Mouse (Mus musculus) thymus, adult 2 months (tissue): ENCODE results near the gene Josd1. TPM values are rescaled to one million over a fixed set of nuclear protein-coding genes. Genes with fewer than 3 reads are reported as not detected.

Source experiments
- DNase-seq: peaks from one replicate; pipeline ENCODE4 v3.0.0; 2021
- H3K27ac ChIP-seq: fragments of 200-500 bp; 2 replicates; pipeline ENCODE4 v1.5.1; 2012; ENCODE audit warnings: low read length, control low read depth; ENCODE audit not compliant: control insufficient read depth, insufficient read depth
- H3K27me3 ChIP-seq: fragments of 200-500 bp; 2 replicates; pipeline ENCODE4 v1.6.1; 2012; ENCODE audit warnings: mild to moderate bottlenecking, low read length, moderate library complexity, mixed read lengths; ENCODE audit not compliant: control insufficient read depth, insufficient read depth
- H3K36me3 ChIP-seq: fragments of 200-500 bp; 2 replicates; pipeline ENCODE4 v1.6.1; 2012; ENCODE audit warnings: mild to moderate bottlenecking, low read length, moderate library complexity; ENCODE audit not compliant: control insufficient read depth, insufficient read depth
- H3K4me1 ChIP-seq: fragments of 200-500 bp; replicated peaks from 2 replicates; pipeline ENCODE4 v1.6.1; 2012; ENCODE audit warnings: low read length; ENCODE audit not compliant: control insufficient read depth, insufficient read depth
- H3K4me3 ChIP-seq: fragments of 200-500 bp; 2 replicates; pipeline ENCODE4 v1.5.1; 2012; ENCODE audit warnings: mild to moderate bottlenecking, low read length, control low read depth, moderate library complexity; ENCODE audit not compliant: control insufficient read depth, insufficient read depth
- CTCF ChIP-seq: fragments of 200-500 bp; IDR thresholded peaks from 2 replicates; pipeline ENCODE4 v1.5.1; 2012; ENCODE audit warnings: mild to moderate bottlenecking, control low read depth, low read length, moderate library complexity, borderline replicate concordance; ENCODE audit not compliant: control insufficient read depth, poor library complexity, insufficient read depth; ENCODE audit errors: extremely low read depth
- POLR2A ChIP-seq: fragments of 200-500 bp; IDR thresholded peaks from 2 replicates; pipeline ENCODE4 v1.6.1; 2012; ENCODE audit warnings: mild to moderate bottlenecking, low read length, control low read depth, moderate library complexity; ENCODE audit not compliant: control insufficient read depth, poor library complexity, insufficient read depth; ENCODE audit errors: extremely low read depth
- WGBS: fragments of 180-500 bp; shearing (Covaris S2); methylation state at CpG from one replicate; pipeline ENCODE4 v1.1.7; 2018; 5-methylcytosine and 5-hydroxymethylcytosine counted together
- polyA plus RNA-seq: library from polyadenylated mRNA; depleted of rRNA; stranded (reverse); fragments of >200 nt; gene quantifications from 2 replicates; pipeline ENCODE4 v1.2.3, GENCODE M21; 2012; rRNA removed

Josd1 gene
- polyA plus RNA-seq, 1 experiment, result 23.8 TPM

GRCm38 (mm10) chr15:79641135-79641817 is 46.4 kb downstream of the Josd1 start:
- Histone ChIP-seq H3K27me3 (no peaks in the 10 kb centered on the region), H3K27ac (no peak overlapping the region), H3K36me3 (no peaks in the 10 kb centered on the region), H3K4me3 (no peak overlapping the region), H3K4me1 (no peaks in the 10 kb centered on the region)
- no peak for DNase-seq
- TF ChIP-seq CTCF (no peak), POLR2A (no peak)
- WGBS, result 57% methylated on average over 12 of the region's 12 CpGs

GRCm38 (mm10) chr15:79630471-79630870 is 57.2 kb downstream of the Josd1 start:
- H3K36me3 ChIP-seq, result no peaks in the 10 kb centered on the region
- H3K27me3 ChIP-seq, result no peaks in the 10 kb centered on the region
- H3K27ac ChIP-seq, result no peak overlapping the region
- no peak for DNase-seq
- H3K4me3 ChIP-seq, result no peak overlapping the region
- no peaks in the 10 kb centered on the region for H3K4me1 ChIP-seq
- no peak for TF ChIP-seq CTCF
- no peak for TF ChIP-seq POLR2A
- WGBS, result 98% methylated on average over 2 of the region's 2 CpGs

Other genes with a start within 250 kb of the Josd1 start
- 155 and 173 TPM in 2 replicates for gene Csnk1e, start 232.4 kb downstream of the Josd1 start, polyA plus RNA-seq
- not detected in 2 replicates for gene Kcnj4, start 182.7 kb downstream of the Josd1 start, polyA plus RNA-seq
- gene Kdelr3, start 171.5 kb downstream of the Josd1 start, polyA plus RNA-seq, result 2.0 and 3.4 TPM in 2 replicates
- gene Ddx17, start 141.2 kb downstream of the Josd1 start, polyA plus RNA-seq, result 526 and 554 TPM in 2 replicates
- 0.74 and 1.1 TPM in 2 replicates for gene Dmc1, start 82.8 kb downstream of the Josd1 start, polyA plus RNA-seq
- 1.0 and 1.2 TPM in 2 replicates for gene Fam227a, start 29.0 kb downstream of the Josd1 start, polyA plus RNA-seq
- 16.0 and 17.9 TPM in 2 replicates for gene Cby1, start 28.7 kb downstream of the Josd1 start, polyA plus RNA-seq
- 51.7 and 65.2 TPM in 2 replicates for gene Tomm22, start 17.1 kb downstream of the Josd1 start, polyA plus RNA-seq
- 91.3 and 114 TPM in 2 replicates for gene Gtpbp1, start 2.9 kb upstream of the Josd1 start, polyA plus RNA-seq
- gene Sun2, start 54.6 kb upstream of the Josd1 start, polyA plus RNA-seq, result 245 and 297 TPM in 2 replicates
- 51.2 and 51.3 TPM in 2 replicates for gene Dnal4, start 89.9 kb upstream of the Josd1 start, polyA plus RNA-seq
- gene Nptxr, start 116.8 kb upstream of the Josd1 start, polyA plus RNA-seq, result 1.2 and 1.4 TPM in 2 replicates
- gene Npcd, start 146.3 kb upstream of the Josd1 start, polyA plus RNA-seq, result 0.55 TPM in 1 of 2 replicates, not detected in the other
- 136 and 145 TPM in 2 replicates for gene Cbx6, start 146.8 kb upstream of the Josd1 start, polyA plus RNA-seq
- 92.3 and 98.5 TPM in 2 replicates for gene Apobec3, start 203.7 kb upstream of the Josd1 start, polyA plus RNA-seq